Mouse (Mus musculus): ENCODE measurements around the gene Hsd17b12. TPM values are rescaled to one million over a fixed set of nuclear protein-coding genes. Genes with fewer than 3 reads are reported as not detected.

The Hsd17b12 gene
- total RNA-seq, 2 experiments from 2014 or later: 6.9 to 11.1 TPM

GRCm38 (mm10) chr2:94069482-94069881, 88.3 kb downstream of the Hsd17b12 start:
- no peak for DNase-seq

- no peak for DNase-seq
Measured at GRCm38 (mm10) chr2:94066540-94067135, 91.1 kb downstream of the Hsd17b12 start.

DNA sequence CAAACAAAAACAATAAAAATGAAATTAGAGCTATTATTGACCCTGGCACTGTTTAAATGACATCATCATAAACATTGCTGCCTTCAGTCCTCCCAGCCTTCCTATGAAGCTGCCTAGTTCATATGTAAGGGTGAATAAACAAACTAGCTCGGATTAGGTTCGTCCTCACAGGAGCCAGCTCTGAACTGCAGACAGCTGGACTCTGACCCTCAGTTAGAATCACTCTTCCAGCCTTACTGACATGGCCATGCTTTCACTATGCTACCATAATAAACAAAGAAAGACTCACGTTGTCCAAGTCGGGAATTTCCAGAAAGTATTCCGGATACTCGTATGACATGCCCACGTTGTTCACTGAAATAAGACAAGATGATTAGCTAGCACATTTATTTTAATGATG, 91.6 kb downstream of the Hsd17b12 start:
- no peak for DNase-seq

DNA sequence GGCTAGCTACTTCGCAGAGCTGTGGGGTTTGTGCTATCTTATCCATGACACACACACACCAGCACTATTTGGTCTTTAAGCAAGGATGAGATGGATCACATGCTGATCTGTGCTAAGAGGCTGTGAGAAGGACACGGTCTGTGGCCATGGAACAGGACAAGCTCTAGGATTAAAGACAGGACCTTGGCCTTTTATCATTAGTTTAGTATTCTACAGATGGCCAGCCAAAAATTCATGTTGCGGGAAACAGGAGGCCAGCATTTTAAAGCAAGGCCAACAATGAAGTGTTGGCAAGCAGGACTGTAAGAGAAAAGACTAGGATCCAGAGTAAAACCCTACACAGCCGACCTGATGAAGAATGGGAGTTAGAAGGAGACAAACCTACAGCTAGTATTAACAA, 95.0 kb downstream of the Hsd17b12 start:
- no peak for DNase-seq

DNA sequence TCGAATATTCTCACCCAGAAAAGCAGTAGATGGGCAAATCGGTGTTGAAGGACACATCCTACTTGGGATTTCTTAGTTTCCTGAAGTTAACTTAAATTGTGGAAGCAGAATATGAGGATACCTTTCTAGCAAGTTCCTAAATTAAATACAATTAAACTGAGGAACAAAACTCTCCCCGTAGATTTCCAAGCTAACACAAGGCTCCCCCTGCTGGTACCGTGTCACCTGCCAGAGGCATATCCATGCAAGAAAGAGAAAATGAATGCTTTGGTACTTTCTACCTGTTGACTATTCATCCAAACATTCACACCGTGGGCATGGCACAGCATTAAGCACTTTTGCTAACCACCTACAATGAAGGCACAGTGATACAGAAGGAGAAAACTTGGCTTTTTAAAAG, 98.3 kb downstream of the Hsd17b12 start:
- no peak for DNase-seq

DNA sequence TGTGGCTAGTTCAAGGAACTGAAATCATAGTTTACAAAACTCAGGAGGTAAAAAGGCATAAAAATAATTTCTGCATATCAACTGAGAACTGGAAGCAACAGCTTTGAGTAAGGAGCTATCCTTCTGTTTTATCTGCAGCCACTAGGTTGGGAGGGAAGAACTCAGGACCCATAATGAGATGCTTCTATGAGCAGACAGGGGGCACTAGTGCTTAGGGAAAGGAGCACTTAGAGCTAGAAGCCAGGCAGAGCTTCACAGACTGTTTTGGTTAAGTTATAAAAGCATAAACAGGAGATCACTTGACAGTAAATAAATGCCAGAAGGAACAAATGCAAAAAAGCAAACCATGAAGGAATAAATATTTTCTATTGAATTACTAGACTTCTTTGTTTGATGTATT, 103.0 kb downstream of the Hsd17b12 start:
- no peak for DNase-seq

DNA sequence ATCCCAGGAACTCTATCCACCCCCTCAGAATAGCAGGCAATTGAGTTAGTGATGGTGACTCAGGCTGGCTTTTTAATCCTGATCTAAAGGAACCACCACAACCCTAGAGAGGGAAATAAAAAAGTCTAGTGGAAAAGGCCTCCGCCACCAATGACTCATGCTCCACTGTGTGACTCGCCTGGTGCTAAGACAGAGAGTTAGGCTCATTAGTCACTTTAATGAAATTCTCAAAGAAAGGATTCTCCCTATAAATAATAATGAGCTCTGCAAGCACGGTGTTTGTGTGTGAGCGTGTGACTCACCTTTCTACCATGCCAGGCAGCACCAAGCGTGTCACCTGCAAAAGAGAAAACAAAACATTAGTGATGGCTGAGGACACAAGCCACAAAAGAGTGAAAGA, 105.8 kb downstream of the Hsd17b12 start:
- no peak for DNase-seq

DNA sequence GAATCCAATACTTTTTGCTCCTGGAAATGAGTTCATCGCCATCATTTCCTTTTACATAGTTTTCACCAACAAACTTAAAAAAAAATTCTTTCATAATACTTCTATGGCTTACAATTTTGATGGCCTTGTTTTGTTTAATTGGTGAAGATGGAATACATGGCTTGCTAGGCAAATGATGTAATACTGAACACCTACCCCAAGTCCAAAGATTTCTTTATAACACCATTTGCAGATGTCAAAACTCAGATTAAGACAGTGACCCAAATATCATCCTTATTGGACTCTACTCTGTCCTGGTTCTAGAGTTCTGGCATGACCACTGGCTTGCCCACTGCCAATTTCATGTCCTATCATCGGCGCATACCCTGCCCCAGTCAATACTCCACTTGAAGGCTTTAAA, 106.9 kb downstream of the Hsd17b12 start:
- no peak for DNase-seq

- DNase-seq: no peak
Measured at GRCm38 (mm10) chr2:94049471-94050176, 108.1 kb downstream of the Hsd17b12 start.

DNA sequence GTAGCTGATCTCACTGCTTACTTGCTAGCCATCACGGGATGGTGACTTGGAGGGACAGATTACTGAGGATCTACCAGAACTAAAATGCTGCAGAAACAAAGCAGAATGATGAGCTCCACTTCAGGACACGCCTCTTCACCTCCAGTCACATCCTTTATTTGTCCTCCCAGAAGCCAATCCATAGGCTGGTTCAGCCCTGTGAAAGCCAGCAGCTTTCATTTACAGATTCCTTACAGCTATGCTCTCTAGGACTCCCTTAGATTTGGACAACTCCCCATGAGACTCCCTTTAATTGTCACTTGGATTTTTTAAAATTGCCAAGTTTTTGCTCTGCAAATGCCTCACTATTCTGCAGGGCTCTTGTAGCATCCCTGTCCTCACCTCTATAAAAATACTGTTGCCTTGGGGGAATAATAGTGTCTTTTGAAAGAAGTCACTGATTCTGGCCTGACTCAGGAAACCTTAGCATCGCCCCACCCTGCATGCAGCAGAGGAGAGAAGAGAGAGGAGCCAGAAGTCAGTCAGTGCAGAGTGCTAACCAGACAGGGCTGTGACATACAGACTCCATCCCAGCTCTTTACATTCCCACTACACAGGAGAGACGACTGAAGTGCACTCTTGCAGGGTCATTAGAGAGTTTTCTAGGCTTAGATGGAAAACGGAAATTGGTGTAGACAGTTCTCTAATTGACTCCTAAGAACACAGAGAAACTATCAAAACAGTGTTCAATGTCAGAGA, 108.9 kb downstream of the Hsd17b12 start:
- no peak for DNase-seq

- DNase-seq: no peak
Measured at GRCm38 (mm10) chr2:94048271-94048670, 109.5 kb downstream of the Hsd17b12 start.

DNA sequence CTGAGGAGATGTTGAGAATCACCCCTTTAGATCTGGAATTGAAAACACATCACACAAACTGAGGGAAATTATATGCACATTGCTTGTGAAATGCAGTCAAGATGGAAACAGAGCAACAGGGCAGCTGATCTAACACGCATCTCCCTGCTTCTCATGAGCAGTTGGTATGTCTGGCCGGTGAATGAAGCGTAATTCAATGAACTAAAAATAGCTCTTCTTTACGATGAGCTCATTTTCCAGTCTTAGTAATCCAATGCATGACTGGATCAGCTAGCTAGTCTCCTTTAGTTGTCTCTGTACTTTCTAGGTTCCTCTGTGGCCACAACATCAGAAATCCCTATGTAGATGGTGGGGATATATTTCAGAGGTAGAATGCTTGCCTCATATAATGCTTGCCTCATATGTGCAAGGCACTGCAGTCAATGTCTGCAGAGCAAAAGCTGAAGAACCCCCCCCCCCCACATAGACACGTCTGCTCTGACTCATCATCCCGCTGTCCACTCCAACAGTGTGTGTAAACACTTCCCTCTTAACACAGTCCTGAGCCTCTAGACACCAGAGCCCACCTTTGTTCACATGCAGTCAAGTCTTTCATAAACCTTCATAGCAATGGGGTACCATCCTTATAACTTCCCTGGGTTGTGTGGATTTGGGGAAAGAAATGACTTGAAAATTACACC, 112.2 kb downstream of the Hsd17b12 start:
- no peak for DNase-seq

DNA sequence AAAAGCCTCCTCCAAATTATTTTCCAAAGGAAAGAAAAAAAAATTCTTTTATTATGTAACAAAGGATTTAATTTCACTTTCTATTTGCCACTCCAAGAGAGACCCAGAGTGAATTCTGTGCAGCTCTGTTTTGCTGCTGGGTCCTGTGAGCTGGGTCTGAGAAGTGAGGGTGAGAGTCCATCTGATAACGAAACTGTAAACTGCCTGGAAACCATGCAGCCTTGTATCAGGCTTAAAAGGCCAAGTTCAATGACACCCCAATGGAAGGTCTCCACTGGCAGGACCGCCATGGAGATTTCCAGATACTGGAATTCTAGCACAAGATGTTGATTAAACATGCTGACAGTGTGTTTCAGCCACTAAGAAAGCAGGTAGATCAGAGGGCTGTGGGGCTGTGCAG, 113.6 kb downstream of the Hsd17b12 start:
- DNase-seq: no peak

GRCm38 (mm10) chr2:94043662-94044061, 114.1 kb downstream of the Hsd17b12 start:
- no peak for DNase-seq

- no peak for DNase-seq
Measured at GRCm38 (mm10) chr2:94042461-94042860, 115.3 kb downstream of the Hsd17b12 start.

DNA sequence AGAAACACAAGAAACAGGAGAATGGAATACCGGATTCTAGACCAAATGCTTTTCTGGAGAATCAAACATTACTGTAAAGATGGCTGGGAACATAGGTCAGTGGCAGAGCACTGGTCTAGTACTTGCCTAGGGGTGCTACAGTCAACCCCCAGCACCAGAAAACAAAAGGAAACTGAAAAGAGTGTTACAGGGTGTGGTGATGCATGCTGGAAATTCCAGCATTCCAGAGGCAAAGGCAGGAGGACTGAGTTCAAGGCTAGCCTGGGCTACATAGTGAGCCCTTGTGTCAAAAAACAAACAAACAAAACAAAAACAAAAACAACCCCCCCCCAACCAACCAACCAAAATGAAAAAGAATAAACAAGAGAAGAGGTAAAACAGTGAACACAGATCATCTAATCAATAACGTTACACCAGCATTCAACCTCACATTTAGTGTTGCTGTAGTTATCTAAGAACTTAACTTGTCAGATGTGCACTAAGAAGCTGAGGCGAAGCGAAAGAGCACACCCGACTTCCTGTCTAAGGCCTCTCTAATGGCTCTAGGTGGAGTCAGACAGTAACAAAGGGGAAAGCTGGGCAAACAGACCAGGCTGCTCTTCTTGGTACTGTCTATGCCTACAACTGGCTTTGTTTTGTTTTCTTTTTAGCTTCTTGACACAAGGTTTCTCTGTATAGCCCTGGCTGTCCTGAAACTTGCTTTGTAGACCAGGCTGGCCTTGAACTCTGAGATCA, 117.2 kb downstream of the Hsd17b12 start:
- no peak for DNase-seq

DNA sequence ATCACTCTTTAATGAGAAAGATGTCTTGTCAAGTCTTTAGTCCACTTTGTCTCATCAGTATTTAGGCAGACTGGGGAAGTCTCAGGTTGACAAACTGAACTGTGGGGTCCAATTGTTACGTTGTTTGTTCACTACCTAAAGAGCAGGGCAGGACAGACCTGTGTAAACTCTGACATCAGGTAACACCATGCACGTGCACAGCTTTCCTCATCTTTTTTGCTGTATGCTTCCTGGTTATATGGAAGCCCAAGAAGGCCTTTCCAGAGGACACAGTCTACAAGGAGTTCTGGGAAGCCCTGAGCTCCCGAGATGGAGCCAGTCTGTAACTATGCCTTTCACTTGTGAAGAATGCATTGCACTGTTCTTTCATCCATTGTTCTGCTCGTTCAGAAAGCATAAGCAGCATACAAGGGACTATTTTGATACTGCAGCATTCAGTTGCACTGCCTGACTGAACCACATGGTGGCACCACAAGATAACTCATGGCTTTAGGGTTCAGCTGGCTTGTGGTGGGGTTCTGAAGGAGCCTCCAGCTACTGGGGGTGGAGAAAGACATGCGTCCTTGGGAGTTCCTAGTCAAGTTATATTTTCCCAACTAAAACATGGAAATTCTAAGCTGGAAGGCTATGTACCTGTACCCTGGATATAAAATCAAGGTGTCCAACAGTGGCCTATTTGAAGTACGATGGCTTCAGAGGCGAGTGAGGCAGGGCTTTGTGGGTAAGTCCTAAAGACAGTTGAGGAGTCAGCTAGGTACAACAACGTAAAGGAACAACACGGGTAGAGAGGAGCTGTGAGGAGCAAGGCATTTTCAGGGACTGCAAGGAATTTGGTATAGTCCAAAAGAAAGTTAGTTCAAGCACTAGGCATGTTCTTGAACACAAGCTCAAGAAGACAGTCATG, 122.1 kb downstream of the Hsd17b12 start:
- DNase-seq: peak; percentile 13

- no peak for DNase-seq
Measured at GRCm38 (mm10) chr2:94030602-94031001, 127.2 kb downstream of the Hsd17b12 start.

DNA sequence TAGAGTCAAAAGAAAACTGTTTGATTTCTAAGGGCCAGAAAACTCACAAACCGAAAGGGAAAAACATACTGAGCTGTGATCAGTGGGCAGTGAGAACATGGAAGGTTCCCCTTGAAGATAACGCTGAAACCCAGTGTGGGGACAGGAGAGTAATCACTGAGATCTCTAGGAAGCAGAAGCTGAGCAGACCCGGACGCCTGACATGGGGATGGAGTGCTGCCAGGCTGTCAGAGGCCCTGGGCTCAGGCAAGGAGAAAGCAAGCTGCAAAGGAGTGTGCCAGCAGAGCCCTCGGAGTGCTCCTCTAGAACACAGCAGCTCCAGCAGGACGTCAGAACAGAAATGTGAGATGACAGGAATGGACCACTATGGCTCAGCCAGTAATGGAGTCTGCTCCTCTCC, 133.1 kb downstream of the Hsd17b12 start:
- no peak for DNase-seq

DNA sequence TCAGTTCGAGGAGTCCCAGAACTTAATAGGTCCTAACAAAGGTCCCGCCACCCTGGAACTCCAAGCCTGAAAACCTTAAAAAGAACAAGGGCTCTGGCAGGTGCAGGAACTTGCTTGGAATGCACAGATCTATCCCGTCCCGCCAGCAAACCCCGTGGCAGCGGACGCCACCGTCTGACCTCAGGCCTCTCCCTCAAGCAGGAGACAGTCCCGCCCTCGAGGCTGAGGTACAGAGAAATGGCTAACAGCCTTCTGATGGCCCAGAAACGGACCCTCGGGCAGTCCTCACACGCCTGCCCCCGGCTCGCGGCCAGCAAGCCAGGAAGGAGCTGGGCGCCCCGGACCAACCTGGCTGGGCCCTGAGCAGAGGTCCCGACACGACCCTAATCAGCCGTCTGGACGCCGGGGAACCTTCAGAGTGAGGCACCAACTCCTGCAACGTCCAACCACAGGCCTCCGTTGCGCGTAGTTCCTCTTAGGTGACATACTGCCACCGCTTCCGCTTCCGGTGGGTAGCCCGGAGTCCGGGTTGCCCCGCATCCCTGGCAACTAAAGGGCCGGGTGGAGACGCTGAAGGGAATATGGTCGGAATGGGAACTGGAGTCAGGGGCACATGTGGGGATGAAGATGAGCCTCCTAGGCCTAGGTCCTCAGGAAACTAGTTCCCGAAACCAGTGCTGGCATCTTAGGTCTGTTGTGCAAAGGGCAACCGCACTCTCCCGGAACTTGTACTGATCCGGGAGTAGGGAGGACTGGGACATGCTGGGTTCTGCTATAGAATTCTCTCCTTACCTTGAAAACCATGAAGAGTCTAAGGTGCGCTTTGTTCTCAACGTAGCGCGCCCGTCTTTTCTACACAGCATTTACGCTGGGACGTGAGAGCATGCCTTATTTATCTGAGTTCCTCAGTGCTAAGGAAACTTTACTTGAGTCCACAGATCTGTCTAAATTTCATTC, 147.2 kb downstream of the Hsd17b12 start, which contains the start of gene Alkbh3:
TSS of gene Alkbh3 (minus strand) at position 473 of the 957 bp plus-strand sequence.
- DNase-seq: peak; percentile 85

All from gastrocnemius, postnatal 25 days (tissue).